Mouse (Mus musculus) B cell, adult (primary cell): ENCODE measurements around the gene Plxnb2. TPM values are rescaled to one million over a fixed set of nuclear protein-coding genes. Genes with fewer than 3 reads are reported as not detected.

Experiments used
- total RNA-seq: library from RNA; stranded (reverse); gene quantifications from 4 replicates; pipeline ENCODE4 v1.2.4, GENCODE M21; 2023; ENCODE audit not compliant: inconsistent age

Gene Plxnb2
- total RNA-seq = 7.2 to 13.8 TPM (median 10.2 TPM) in 4 replicates

DNA sequence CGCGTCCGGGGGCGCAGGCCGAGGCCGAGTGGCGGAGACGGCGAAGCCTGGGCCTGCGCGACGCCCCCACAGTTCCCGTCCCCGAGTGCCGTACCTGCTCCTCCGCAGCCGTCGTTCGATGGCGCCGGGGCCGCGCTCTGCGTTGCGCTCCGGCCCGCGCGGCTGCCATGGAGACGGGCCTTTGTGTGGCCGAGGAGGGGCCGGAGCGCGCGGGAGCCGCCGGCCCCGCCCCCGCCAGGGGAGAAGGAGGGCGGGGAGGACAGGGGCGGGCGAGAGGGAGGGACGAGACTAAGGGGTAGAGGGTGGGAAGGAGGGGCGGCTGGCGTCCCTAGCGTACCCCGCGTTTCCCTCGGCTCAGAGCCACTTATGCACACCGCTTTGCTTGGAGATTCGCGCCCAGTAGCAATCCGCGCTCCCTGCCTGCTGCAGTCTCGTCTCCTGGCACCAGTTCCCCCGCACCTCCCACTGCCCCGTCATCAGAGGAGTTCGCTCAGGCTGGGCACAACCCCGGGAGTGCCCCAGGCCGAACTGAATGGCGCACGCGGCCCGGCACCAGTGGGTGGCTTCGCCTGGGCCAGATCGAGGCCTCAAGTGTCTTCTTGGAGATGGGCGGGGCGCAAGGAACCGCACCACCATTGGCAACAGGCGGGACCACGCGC lies at the start of gene Plxnb2:
TSS of gene Plxnb2 (minus strand) at position 218 of the 659 bp plus-strand sequence.

DNA sequence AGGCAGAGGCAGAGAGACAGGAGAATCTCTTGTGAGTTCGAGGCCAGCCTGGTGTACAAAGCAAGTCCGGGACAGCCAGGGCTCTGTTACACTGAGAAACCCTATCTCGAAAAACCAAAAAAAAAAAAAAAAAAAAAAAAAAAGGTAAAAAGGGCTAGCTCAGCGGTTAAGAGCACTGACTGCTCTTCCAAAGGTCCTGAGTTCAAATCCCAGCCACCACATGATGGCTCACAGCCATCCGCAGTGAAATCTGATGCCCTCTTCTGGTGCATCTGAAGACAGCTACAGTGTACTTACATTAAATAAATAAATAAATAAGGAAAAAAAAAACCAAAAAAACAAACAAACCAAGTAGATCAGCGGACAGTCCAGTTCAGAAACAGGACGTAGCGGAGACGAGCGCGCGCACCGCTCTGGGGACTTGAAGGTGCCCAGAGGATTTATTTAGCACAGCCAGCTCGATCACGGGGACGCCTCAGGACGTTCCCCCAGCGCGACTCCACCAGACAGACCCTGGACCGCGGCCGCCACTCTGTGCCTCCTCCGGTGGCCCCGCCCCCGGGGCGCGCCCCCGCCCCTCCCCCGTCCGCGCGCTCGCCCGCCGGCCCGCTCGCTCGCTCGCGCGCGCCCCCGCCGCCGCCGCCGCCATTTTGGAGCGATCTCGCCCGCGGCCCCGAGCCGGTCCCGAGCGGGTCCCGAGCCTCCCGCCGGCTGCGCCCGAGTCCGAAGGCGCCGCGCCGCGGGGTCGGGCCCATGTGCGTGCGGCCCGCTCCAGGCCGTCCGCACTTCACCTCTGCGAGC lies 30.5 kb upstream of the Plxnb2 start, which contains the start of gene Ppp6r2:
TSS of gene Ppp6r2 (plus strand) at position 639 of the 801 bp plus-strand sequence.

DNA sequence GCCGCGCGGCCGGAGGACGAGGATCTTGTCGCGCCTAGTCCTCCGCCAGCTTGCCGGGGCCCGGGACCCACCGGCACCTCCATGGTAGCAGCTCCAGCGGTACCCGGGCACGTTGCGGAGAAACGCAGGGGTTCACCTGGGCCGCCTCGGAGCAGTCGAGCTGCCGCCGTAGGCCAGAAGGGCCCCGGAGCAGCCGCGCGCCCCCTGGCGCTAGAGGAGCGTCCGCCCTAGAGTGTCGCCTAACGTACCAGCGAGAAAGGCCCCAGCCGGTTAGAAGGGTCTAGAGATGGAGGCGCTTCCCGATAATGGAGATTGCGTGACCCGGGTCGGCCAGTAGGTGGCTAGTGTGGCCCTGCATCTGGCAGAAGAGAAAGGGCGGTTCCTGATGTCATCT lies 15.7 kb upstream of the Plxnb2 start, which contains the start of gene Dennd6b:
TSS of gene Dennd6b (minus strand) at position 184 of the 394 bp plus-strand sequence.

DNA sequence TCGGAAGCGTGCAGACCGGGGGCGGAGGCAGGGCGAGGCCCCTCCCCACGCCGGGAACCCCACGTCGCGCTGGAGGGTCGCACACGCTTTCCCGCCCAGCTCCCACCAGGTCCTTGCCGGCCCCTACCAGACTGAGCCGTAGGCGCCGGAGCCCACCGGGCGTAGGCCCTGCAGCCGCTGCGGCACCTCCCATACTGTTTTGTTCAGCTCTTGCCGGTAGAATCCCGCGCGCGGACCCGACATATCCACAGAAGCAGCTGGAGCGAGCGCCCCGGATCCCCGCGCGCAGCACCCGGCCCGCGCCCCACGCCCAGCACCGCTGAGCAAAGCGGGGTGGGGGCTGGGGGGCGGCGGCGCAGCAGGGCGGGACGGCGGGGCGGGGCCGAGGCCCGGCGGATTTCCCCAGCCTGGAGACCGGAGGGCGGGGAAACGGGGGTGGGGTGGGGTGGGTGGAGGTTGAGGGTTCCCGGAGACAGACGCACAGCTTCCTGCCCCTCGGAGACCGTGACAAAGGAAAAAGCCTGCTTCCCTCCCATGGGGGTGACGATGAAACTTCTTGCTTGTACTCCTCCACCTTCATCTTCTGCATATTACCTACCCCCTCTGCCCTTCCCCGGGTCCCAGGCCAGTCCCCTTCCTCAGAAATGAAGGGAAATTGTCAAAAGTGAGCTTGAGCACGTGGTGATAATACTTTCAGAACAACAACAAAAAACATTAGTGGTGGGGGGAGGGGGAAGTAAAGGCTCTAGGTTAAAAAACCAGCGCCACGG lies 31.1 kb downstream of the Plxnb2 start, which contains the start of gene Mapk11:
TSS of gene Mapk11 (minus strand) at position 358 of the 770 bp plus-strand sequence.

DNA sequence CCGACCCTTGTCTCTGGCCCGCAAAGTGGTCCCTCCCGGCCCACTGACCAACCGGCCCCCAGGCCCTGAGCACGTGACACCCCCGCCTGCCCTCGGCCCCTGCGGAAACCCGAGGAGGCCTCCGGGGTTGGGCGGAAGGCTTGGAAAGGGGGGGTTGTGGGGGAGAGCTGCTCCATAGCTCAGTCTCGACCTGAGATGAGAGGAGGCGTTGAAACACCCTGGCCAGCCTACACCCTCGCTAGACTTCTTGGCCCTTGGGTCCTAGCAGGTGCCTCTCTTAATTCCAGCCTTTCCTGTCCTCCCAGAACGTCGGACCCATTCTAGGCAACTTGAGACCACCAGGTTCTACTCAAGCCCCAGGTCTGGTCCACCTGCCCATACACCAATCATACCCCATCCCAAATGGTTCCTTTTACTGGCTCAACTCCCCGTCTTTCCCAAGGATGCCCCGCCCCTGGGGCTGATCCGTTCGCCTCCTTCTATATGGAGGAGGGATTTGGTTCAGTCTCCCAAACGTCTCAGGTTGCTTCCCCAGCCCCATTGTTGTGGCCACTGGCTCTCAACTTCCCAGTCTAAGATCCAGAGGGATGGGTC lies 39.8 kb downstream of the Plxnb2 start, which contains the start of gene Mapk12:
TSS of gene Mapk12 (minus strand) at position 45 of the 594 bp plus-strand sequence.

DNA sequence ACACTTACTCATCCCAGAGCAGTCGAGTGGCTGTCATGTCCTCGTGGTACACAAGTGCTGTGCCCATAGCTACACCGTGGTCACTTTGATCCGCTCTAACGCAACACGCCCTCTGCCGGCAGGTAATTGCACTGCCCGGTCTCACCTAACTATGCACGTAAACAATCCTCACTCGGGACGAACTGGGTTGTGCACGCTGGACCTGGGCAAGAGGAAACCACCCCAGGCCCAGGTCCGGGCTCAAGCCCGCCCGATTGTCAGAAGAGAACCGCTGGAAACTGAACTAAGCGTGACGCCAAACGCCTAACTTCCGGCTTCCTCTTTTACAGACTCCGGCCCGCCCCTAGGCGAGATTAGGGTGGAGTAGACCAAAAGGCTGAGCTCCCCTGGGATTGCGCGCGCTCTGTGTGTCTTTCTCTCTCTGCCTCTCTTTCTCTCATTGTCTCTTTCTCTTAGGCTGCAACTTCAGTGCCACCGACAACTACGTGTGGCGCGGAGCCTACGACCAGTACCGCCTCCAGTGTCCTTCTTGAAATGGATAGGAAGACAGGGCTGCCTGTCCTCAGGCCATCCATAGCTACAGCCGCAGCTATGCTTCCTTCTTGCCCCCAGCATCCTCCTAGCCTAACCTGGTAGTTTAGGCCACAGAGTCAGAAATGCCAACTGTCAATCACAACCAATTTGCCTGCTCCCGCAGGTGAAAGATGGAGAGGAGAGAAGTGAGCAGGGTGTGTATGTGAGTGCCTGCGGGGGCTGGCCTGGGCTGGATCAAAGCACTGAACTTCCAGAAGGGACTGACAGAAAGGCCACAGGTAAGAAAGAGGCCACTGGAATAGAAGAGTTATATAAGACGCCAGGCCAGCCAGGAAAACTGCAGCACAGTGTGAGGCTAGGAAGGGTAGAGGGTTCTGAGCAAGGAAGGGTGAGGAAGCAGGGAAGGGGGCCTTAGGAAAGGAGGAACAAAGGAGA lies 51.9 kb downstream of the Plxnb2 start, which contains the start of gene Hdac10:
TSS of gene Hdac10 (minus strand) at position 319 of the 969 bp plus-strand sequence.

DNA sequence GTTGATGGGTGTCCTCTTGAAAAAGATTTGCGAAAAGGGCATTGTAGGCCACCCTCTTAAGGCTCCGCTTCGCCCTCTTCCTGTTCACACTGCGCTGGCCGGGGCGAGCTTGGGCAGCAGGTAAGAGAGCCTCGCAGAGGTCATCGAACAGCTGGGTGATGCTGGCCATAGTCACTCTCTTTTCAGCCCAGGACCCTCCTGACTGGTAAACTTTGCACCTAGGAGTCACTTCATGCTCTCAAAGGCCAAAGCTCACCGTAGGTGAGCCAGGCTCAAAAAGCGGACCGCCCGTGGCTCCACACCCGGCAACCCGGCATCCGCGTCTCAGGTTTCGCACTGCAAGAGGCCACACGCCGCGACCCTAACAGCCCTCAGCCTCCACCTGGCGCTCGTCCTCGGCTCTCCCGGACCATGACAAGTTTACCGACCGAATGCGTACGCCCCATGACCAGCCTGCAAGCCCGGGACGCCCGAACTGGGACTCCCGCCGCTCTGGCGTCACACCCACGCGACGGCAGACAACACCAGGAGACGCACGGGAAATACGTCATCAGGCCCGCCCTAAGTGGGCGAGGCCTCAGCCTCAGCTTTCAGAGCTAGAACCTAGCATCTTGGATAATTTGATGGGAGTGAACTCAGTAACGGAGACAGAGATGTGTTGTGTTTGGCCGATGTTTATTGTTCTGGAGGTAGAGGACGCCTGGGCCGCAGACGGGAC lies 57.8 kb downstream of the Plxnb2 start, which contains the start of gene Tubgcp6:
TSS of gene Tubgcp6 (minus strand) at position 464 of the 718 bp plus-strand sequence.

Other genes starting within 250 kb of the Plxnb2 start
- gene Ttll8, start 226.4 kb downstream of the Plxnb2 start, total RNA-seq = not detected in 4 replicates
- gene Mlc1, start 201.8 kb downstream of the Plxnb2 start, total RNA-seq = not detected in 4 replicates
- gene Mov10l1, start 197.9 kb downstream of the Plxnb2 start, total RNA-seq = not detected in 4 replicates
- not detected in 4 replicates for gene Panx2, start 121.1 kb downstream of the Plxnb2 start, total RNA-seq
- 52.0 to 60.0 TPM (median 55.2 TPM) in 4 replicates for gene Trabd, start 105.7 kb downstream of the Plxnb2 start, total RNA-seq
- 25.5 to 30.5 TPM (median 26.4 TPM) in 4 replicates for gene Selenoo, start 91.7 kb downstream of the Plxnb2 start, total RNA-seq
- 49.7 to 54.4 TPM (median 51.7 TPM) in 4 replicates for gene Tubgcp6, start 57.7 kb downstream of the Plxnb2 start, total RNA-seq
- gene Hdac10, start 52.1 kb downstream of the Plxnb2 start, total RNA-seq = 92.4 to 97.6 TPM (median 94.4 TPM) in 4 replicates
- gene Mapk12, start 40.1 kb downstream of the Plxnb2 start, total RNA-seq = 8.8 to 11.9 TPM (median 10.5 TPM) in 4 replicates
- 73.7 to 80.8 TPM (median 77.0 TPM) in 4 replicates for gene Mapk11, start 31.2 kb downstream of the Plxnb2 start, total RNA-seq
- 26.4 to 33.2 TPM (median 31.3 TPM) in 4 replicates for gene Dennd6b, start 15.7 kb upstream of the Plxnb2 start, total RNA-seq
- gene Ppp6r2, start 30.8 kb upstream of the Plxnb2 start, total RNA-seq = 57.9 to 61.0 TPM (median 59.6 TPM) in 4 replicates
- 231 to 274 TPM (median 254 TPM) in 4 replicates for gene Sbf1, start 134.5 kb upstream of the Plxnb2 start, total RNA-seq
- not detected in 4 replicates for gene Adm2, start 141.9 kb upstream of the Plxnb2 start, total RNA-seq
- not detected in 4 replicates for gene Miox, start 153.6 kb upstream of the Plxnb2 start, total RNA-seq
- 40.7 to 60.9 TPM (median 56.0 TPM) in 4 replicates for gene Lmf2, start 174.9 kb upstream of the Plxnb2 start, total RNA-seq
- gene Ncaph2, start 174.9 kb upstream of the Plxnb2 start, total RNA-seq = 125 to 135 TPM (median 132 TPM) in 4 replicates
- gene Sco2, start 193.1 kb upstream of the Plxnb2 start, total RNA-seq = 17.1 to 18.9 TPM (median 18.3 TPM) in 4 replicates
- gene Tymp, start 196.3 kb upstream of the Plxnb2 start, total RNA-seq = 0.39 to 1.3 TPM (median 0.75 TPM) in 4 replicates
- gene Odf3b, start 198.5 kb upstream of the Plxnb2 start, total RNA-seq = not detected in 4 replicates
- gene Klhdc7b, start 204.1 kb upstream of the Plxnb2 start, total RNA-seq = not detected in 4 replicates
- not detected in 4 replicates for gene Syce3, start 229.7 kb upstream of the Plxnb2 start, total RNA-seq
- gene Cpt1b, start 245.1 kb upstream of the Plxnb2 start, total RNA-seq = 7.3 to 12.6 TPM (median 8.2 TPM) in 4 replicates
- 8.6 to 15.8 TPM (median 10.5 TPM) in 4 replicates for gene C730034F03Rik, start 248.8 kb upstream of the Plxnb2 start, total RNA-seq
- gene Gm44502, start 248.9 kb upstream of the Plxnb2 start, total RNA-seq = 1.6 to 2.3 TPM in 2 of 4 replicates, not detected in the others
- 312 to 334 TPM (median 321 TPM) in 4 replicates for gene Chkb, start 249.1 kb upstream of the Plxnb2 start, total RNA-seq